Mouse (Mus musculus): ENCODE measurements around the gene Mybphl.

Mybphl gene

DNA sequence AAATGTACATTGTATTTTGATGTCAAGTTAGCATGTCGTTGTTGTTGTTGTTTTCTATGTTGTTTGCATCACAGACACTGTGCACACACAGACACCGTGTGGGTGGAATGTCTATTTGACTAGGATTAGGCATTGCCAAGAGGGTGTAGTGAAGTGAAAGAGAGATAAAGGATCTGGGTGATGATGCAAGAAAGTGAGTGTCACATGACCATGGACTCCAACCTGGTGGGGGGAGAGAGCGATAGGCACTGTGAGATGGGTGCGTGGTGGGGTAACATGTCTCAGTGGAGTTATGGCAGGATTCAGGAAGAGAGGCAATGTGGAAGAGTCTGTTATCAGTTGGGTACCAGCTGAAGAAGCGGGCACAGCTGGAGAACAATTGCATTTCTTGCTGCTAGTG, 4.0 kb downstream of the Mybphl start:
- in situ Hi-C loops (cut with MboI, MseI) = no loop called here

DNA sequence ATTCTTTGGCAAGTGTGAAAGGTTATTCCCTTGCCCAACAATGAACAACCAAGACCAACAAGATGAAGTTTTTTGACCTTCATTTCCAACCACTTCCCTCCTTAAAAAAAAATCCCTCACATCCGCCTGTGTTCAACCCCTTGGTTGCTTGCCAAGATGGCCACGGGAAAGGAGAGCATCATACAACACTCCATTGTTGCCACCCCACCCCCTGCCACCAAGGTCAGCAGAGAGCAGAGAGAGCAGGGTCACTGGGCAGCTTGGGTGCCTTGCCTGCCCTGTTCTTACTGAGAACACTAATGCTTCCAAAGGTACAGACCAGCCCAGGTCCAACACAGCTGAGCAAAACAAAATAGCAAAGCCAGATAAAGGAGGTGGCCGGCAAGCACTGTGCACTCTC, 7.6 kb downstream of the Mybphl start:
- in situ Hi-C loops (cut with MboI, MseI) = loop anchor here (5.0 kb wide), 1 partner anchor 205 kb away; no protein-coding TSS in a partner anchor

DNA sequence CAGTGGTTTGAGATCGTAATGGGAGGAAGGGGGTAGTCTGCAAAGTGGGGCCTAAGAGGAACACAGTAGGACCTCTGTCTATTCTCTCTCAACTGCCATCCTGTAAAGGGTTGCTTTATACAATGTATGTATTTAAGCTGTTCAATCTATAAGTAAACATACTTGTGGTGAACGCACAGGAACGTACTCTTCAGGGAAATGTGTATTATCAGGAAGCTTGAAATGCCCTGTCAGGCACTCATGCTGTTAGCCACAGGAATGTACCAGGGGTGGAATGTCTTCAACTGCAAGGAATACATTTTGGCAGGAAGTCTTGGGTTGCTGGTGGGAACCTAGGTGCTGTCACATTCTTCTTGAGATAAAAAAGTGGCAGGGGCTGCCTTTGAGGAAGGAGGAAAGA, 8.0 kb downstream of the Mybphl start:
- in situ Hi-C loops (cut with MboI, MseI) = loop anchor here (5.0 kb wide), 1 partner anchor 205 kb away; no protein-coding TSS in a partner anchor

DNA sequence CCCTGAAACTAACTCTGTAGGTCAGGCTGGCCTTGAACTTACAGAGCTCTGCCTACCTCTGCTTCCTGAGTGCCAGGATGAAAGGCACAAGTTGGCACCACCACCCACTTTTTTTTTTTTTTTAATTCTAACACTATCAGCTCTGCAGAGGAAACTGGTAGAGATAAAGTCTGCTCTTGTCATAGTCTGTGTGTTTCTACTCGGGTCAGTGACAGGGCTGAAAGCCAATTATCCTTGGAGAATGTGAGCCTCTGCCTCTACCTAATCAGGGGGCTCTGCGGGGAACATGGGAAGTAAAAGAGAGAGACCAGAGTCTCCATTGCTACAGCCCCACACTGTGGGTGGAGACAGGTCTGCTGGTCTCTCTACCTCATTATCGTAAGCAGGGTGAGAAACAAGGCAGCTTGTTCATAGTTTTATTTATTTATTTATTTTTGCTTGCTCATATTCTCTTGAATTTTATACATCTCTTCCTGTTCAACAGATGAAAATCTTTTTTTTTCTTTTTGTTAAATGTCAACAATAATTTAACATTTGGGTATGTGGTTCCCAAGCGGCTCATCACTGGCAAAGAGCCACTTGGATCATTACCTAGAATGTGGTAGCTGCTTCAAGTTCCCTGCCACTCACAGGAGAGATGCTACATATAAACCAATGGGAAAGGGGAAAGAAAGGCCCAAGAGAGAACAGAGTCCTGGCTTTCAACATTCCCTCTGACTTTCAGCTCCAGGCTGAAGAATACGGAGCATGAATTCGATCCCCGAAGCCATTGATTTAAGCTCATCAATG, 14.4 kb downstream of the Mybphl start:
- in situ Hi-C loops (cut with MboI, MseI) = no loop called here

DNA sequence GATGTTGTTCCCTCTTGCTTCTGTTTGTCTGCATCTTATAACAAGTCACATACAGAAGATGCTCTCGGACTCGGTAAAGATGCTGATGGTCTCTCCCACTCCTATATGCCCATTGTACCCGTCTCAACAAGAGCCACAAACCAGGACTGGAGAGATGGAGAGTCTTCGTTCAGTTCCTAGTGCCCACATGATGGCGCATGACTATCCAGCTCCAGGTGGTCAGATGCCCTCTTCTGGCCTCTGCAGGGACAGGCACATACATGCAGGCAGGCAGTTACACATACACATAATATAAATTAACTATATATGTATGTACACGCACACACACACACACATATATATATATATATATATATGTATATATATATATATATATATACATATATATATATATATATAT, 16.0 kb downstream of the Mybphl start:
- in situ Hi-C loops (cut with MboI, MseI) = loop anchor here (10.0 kb wide), 1 partner anchor 394 kb away; no protein-coding TSS in a partner anchor

DNA sequence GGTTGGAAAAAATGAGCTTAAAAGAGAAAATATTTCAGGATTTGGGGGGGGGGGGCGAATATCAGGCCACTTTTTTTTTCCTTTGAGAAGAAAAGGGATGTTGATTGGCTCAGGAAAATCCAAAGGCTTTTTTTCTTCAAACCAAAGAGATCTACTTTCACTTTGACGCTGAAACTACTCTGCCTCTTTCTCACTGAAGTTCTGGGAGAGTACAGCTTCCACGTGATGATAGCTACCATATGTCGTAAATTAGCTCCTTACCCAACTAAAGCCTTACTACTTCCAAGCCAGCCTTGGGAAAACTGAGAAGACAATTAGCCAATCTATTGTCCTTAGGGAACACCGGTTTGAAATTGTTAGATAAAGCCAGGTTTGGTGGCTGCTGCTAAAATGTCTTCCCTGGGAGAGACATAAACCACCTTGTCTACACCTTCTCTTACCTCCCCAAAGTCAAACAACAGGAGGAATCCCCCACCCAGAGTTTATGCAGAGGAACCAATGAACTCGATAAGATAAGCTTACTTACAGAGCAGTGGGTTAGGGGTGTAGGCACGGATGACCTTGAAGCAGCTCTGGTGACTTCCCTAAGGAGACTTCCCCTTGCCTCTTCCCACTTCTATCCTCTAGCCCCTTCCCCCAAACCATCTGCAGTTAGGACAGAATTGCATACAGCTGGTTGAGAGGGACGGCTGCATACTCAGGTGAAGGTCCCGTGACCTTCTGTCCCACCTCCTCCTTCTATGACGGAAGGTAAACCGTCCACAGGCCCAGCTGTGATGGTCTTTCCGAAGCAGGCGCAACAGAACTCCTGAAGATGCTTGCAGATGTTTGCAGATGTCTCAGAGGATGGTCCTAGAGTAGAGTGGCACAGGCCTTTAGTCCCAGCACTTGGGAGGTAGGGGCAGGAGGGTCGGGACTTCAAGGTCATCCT, 17.5 kb downstream of the Mybphl start:
- in situ Hi-C loops (cut with MboI, MseI) = loop anchor here (10.0 kb wide), 1 partner anchor 393 kb away; no protein-coding TSS in a partner anchor

DNA sequence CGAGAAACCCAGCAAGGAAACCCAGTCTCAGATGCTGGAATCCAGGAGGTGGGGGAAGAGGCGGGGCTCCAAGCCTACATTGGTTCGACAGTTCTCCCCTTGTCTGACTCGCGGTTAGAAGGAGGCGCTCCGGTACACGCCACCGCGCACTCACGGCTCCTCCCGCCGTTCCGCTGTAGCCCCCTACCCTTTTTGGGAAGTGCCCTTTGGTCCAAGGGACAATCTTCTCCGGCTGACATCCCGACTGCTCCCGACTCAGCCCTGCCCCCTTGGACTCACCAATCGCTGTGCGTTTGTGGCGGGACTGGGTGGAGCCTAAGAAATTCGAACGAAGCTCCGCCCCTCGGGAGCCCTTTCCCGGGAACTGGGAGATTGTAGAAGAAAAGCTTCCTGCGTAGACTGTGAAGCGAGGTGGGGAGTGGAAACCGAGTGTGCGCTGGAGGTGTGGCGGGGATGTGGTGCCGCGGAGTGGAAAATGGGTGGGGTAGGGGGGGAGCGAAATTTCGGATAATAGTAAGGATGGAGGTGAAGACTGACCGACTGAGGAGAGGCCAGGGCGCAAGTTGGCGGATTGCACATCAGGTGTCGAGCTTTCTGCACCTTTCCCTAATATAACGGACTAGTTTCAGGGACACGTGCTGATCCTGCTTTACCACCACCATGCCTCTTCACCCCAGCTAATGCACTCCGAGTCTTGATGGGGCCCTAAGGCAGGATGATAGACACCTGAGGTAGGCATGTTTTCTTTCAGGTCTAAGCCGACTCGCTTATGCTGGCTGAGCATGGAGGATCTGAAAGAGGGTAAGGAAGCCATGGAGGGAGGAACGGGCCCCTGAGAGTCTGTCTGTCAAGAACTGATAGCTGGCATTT, 19.0 kb downstream of the Mybphl start, which contains the start of gene Psrc1:
TSS of gene Psrc1 (plus strand) at position 355 of the 870 bp plus-strand sequence.
- in situ Hi-C loops (cut with MboI, MseI) = loop anchor here (10.0 kb wide), 1 partner anchor 391 kb away; no protein-coding TSS in a partner anchor

DNA sequence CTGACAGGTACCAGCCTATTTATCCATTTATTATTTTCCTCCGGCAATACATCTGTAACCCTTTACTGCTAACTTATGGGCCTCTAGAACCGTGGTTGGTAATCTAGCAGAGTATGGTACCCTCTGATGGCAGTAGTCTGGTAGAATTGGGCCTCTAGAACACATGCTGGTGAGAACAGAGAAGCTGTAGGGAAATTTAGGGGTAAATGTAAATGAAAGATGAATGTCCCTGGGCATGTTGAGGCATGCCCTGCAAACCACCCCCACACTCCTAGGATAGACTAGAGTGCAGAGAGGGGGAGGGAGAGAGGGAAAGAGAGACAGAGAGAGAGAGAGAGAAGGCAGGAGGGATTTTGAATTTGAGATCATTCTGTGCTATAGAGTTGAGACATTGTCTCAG, 19.7 kb downstream of the Mybphl start:
- in situ Hi-C loops (cut with MboI, MseI) = loop anchor here (10.0 kb wide), 1 partner anchor 390 kb away; no protein-coding TSS in a partner anchor

DNA sequence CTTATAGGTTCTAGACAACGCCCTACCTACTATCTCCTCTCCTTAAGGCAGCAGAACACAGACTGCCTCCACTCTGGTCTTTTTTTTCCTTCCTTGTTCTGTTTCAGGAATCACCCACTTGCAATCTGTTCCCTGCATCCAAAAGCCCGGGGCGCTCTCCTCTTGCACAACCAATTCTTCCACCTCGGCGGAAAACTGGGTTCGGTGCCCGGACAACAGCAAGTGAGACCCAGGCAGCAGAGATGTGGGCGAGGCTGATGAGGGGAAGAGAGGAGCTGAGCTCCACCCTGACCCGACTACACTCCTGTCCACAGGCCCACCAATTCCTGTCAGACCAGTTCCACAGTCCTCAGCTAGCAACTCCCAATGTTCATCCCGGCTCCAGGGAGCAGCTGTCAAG, 21.5 kb downstream of the Mybphl start:
- in situ Hi-C loops (cut with MboI, MseI) = loop anchor here (5.0 to 10.0 kb wide), 2 partner anchors 109 to 389 kb away; no protein-coding TSS in a partner anchor

DNA sequence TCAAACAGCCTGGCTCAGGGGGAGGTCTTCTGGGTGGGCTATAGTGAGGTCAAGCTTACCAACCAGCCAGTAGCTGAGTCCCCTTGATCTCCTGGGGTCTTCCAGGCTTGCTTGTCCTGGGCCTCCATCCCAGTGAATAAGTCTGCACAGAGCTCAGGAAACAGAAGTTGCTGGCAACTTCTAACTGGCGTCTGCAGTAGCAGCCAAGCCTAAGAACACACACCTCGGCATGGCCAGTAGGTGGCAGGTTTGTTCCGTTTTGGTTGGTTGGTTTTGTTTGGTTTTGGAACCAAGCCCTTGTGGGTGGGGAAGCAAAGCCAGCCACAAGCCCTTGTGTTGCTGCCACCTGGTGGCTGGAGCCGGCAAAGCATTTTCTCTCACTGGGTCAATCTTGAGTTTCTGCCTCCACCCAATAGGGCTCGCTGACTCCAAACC, 24.4 kb downstream of the Mybphl start:
- in situ Hi-C loops (cut with MboI, MseI) = loop anchor here (5.0 to 10.0 kb wide), 2 partner anchors 112 to 386 kb away; no protein-coding TSS in a partner anchor

DNA sequence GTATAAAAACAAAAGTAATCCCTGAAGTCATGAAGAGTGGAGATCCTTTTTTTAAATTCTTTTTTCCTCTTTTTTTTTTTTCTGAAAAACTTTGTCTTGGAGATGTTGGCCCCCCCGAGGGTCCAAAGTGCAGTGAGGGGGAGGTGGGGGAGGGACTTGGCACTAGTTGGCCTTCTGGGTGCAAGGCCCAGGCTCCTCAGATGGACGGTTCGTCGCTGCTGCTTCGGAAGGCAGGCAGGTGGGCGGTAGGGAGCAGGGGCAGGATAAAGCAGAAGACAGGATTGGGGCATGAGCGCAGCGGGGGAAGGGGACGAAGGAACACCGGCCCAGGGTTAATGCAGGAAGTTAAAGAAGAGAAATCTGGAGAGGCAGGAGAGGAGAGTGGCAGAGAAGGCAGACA, 27.6 kb downstream of the Mybphl start:
- in situ Hi-C loops (cut with MboI, MseI) = no loop called here

DNA sequence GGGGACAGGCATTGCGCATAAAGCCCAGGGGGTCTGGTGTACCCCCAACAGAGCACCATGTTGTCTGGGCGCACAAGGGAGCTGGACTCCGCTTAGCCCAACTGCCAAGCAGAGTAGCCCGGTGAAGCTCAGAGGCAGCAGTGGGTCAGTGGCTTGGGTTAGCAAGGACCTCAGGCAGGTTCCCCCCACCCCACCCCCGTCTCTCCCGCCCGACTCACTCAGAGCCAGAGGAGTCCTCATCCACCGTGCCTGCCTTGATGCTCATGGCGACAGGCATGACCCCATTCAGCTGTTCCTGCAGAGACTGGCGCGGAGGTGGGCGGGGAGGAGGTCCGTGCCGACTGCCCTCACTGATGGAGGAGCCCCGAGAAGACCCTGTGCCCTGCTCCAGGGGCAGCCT, 28.1 kb downstream of the Mybphl start:
- in situ Hi-C loops (cut with MboI, MseI) = no loop called here

DNA sequence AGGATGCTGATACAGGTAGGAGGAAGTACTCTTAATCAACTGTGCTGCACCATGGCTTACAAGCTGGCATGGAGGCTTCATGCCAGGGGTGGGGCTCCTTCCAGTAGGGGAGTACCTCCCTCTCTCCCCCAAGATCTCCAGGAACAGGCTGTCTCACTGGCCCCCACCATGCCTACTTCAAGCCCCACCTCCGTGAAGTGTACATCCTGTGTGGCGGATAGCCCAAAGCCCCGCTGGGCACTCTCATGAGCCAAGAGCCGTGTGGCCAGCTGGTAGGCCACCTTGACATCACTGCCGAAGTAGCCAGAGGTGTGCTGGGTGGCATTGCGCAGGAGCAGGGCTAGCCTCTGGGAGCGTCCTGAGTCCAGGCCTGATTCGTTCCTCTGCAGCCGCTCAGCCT, 33.6 kb downstream of the Mybphl start:
- in situ Hi-C loops (cut with MboI, MseI) = no loop called here

DNA sequence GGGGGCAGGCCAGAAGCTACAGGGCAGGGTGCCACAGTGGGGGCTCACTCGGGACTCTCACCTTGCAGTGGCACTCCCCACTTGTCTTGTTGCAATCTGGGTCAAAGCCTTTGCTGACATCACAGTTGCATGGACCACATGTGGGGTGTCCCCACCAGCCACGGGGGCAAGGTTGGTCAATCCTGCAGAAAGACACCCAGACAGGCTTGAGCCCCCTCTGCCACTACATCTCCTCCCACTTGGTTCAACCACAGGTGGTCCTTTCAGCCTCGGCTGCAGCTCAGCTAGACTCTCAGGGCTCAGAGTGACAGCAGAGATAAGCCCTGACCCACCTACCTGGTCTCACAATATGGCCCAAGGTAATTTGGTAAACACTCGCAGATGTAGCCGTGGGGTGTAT, 35.7 kb downstream of the Mybphl start:
- in situ Hi-C loops (cut with MboI, MseI) = loop anchor here (10.0 kb wide), 1 partner anchor 164 kb away; the partner anchor contains the start of gene Tmem167b

DNA sequence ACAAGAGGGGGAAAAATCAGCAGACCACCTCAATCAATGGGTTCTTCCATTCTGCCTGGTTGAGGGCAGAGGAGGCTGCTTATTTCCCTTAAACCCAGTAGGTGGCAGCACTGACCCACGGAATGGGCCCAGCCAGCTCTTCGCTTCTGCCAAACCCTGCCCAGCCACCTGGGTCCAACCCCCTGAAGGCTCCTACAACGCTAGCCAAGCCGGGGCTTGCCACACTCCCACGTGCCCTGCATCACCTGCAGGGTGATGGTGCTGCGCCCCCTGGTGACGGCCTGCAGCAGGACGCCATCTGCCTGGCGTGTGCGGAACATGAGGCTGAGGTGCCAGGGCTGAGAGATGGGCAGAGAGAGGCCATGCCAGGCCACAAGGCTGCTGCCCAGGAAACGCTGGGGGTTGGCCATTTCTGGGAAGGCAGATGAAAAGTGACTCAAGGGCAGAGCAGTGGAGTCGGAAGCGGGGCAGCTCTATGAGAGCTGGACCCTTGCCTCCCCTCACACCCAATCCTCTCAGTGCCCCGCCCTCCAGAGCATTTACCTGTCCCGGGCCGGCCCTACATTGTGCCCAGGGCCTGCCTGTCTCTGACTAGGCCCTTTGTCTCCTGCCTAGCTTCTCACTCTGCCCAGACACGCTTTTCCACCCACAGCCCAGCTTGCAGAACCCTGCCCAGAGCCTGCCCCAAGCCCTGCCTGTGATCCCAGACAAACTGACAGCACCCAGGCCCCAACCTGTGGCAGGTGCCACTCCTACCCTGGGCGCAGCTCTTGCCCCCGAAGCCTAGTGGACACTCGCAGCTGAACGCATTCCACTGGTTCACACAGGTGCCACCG, 37.2 kb downstream of the Mybphl start:
- in situ Hi-C loops (cut with MboI, MseI) = loop anchor here (10.0 kb wide), 1 partner anchor 163 kb away; the partner anchor contains the start of gene Tmem167b

DNA sequence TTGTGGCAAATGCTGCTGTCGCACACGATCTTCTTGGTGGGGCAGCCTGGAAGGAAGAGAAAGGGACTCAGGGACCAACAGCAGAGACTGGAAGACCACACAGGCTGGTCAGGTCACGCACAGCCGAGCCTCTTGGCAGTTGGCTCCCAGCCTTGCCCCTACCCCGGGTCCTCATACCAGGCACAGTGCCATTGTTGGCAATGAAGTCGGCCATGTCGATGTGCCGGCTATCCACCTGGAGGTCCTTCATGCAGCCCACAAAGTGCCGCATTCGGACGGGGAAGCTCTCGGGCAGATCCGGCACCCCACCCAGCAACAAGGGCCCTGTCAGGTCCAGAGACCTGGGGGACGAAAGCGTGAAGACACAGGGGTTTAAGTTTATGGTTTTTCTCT, 37.8 kb downstream of the Mybphl start:
- in situ Hi-C loops (cut with MboI, MseI) = loop anchor here (10.0 kb wide), 1 partner anchor 162 kb away; the partner anchor contains the start of gene Tmem167b

DNA sequence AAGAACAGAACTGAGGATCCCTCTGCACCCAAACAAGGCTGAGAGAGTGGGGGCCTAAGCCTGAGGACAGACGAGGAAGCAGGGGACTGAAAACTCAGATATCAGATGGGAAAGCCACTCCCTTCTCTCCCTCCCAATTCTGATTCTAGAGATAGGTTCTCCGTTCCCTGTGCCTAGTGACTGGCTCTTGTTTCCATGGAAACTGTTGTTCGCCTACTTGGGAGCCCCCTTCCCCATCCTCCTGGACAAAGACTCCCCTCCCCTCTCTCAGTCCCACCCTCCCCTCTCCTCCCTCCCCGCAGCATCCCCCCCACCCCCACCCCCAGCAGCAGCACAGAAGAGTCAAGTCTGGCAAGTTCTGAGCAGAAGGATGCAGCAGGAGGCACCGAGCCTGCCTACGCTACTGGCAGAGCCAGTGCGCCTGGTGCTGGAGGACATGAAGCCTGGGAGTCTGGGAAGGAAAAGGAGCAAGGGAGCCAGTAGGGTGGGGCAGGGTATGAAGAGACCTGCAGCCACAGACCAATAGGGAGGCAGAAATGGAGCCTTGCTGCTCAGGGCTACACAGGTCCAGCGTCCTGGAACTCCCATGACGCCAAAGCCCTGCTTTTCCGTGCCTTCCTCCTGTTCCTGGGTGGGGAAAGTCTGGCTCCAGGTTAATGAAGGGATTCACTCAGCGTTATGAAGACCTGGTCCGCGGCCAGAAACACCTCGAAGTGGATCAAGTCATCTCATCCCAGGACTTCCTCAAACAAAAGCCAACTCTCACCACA, 41.0 kb downstream of the Mybphl start:
- in situ Hi-C loops (cut with MboI, MseI) = loop anchor here (10.0 kb wide), 1 partner anchor 159 kb away; the partner anchor contains the start of gene Tmem167b

DNA sequence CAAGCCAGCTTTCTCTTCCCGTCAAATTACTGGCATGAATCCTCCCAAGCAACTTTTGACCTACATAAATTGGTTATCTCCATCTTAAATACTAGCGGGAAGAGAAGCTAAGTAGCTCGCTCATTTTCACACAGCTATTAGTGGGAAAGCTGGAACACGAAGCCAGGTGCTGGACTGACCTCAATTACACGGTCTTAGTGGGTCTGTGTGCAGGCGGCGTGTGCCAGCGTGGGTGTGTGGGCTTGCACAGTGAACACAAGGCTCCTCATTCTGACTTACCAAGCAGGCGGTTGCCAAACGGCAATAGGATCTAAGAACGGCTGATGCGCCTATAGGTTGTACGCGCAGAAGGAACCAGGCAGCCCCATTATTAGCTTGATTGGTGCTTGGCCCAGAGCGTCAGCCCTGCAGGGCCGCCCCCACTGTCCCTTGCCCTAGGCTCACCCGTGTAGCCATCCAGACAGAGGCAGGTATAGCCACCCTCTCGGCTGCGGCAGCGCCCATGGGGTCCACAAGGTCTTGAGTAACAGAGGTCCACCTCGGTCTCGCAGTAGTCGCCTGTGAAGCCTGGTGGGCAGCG, 41.7 kb downstream of the Mybphl start:
- in situ Hi-C loops (cut with MboI, MseI) = loop anchor here (10.0 kb wide), 1 partner anchor 158 kb away; the partner anchor contains the start of gene Tmem167b
